Mouse (Mus musculus) liver, embryonic 14.5 days (tissue): ENCODE results near the gene Prmt8.

Source experiments
- CTCF ChIP-seq: IDR thresholded peaks from 2 replicates; pipeline ENCODE4 v1.5.1; 2016; ENCODE audit warnings: antibody characterized with exemption, low read depth, control low read depth
- EP300 ChIP-seq: IDR thresholded peaks from 2 replicates; pipeline ENCODE4 v1.6.1; 2016; ENCODE audit warnings: antibody characterized with exemption, low read depth

- no peak for TF ChIP-seq EP300
- no peak for TF ChIP-seq CTCF
Measured at GRCm38 (mm10) chr6:127641077-127641801, 128.0 kb downstream of the Prmt8 start.
